Mouse (Mus musculus) T-cell, adult 2 months (primary cell): ENCODE measurements around the gene C1ql1.
A peak's percentile ranks its signal among the peaks of the same experiment; 100 is the strongest.

Experiments
- DNase-seq: peaks from one replicate; pipeline ENCODE4 v3.0.0; 2022; ENCODE audit warnings: low spot score

Gene C1ql1

GRCm38 (mm10) chr11:102958431-102958830, 11.9 kb upstream of the C1ql1 start:
- no peak for DNase-seq

GRCm38 (mm10) chr11:102957692-102958091, 11.2 kb upstream of the C1ql1 start:
- no peak for DNase-seq

DNA sequence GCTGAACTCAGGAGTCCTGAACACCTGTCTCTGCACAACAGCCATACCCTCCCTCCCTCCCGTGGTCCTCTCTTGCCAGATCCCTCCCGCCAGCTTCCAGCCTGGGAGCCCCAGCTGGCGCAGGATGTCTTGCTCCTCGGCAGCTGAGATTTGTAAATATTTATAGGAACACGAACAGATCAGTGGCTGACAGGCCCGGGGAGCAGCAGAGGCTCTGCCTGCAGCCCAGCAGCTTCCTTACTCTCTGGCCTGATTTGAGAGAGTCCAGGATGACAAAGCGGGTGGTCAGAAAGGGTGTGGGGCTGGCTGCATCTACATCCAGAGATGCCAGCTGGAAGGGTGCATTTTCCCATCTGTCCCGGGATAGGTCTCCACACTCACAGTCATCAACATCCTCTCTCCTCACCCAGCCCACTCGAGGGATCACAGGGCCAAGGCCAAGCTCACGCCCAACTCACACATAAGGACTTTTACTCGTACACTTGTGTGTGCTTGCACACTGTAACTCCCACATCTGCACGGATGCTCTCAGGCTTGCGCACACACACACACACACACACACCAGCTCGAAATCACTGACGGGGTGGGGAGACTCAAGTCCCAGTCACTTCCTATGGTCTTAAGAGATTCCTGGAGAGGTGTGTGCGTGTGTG, 10.6 kb upstream of the C1ql1 start:
- DNase-seq, result no peak

GRCm38 (mm10) chr11:102952922-102953321, 6.4 kb upstream of the C1ql1 start:
- no peak for DNase-seq

GRCm38 (mm10) chr11:102948043-102948961, 1.8 kb upstream of the C1ql1 start:
- DNase-seq, result peak; percentile 17

DNA sequence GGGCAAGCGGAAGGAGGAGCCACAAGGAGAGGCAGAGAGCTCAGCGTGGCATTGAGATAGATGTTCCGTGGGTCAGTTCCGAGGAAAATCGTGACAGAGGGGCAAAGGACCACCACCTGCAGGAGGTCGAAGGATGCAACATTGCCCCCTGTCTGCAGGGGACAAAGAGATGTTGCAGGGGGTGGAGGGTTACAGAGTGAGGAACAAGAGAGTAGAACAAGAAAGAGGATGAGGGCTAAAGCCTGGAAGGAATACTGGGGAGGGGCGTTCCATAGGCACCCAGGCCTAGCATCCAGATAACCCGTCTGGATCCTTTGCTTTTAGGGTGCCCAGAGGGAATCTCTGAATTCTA, 480 bp upstream of the C1ql1 start:
- DNase-seq, result no peak

- no peak for DNase-seq
Measured at GRCm38 (mm10) chr11:102945306-102946264, 903 bp downstream of the C1ql1 start.

GRCm38 (mm10) chr11:102941236-102941635, 5.3 kb downstream of the C1ql1 start:
- no peak for DNase-seq

DNA sequence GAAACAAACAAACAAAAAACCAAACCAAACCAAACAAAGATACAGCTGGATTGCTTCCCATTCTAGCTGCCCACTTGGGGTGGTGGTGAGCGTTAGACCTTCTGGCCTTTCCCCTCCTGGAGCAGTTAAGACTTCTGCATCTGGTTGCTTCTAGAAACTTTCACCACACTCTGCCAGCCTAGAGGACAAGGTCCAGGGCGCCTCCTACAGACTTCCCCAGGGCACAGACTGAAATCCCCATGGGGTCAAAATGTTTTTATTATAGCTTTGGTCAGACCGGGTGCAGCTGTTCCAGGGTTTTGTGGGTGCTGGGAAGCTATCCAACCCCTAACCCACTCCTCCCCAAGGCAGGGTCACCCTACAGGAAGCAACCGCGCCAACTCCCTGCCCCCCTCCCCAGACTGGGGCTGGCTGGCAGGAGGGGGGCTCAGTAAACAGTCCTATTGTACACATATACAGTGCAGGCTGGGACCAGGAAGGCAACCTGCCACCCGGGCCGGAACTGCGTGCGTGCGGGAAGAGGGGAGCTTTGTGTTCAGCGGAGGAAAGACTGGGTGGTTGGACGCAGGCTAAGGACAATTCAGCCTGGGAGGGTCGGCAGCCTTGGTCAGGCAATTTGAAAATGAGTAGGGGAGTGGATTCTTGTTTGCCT, 7.3 kb downstream of the C1ql1 start:
- DNase-seq, result no peak

DNA sequence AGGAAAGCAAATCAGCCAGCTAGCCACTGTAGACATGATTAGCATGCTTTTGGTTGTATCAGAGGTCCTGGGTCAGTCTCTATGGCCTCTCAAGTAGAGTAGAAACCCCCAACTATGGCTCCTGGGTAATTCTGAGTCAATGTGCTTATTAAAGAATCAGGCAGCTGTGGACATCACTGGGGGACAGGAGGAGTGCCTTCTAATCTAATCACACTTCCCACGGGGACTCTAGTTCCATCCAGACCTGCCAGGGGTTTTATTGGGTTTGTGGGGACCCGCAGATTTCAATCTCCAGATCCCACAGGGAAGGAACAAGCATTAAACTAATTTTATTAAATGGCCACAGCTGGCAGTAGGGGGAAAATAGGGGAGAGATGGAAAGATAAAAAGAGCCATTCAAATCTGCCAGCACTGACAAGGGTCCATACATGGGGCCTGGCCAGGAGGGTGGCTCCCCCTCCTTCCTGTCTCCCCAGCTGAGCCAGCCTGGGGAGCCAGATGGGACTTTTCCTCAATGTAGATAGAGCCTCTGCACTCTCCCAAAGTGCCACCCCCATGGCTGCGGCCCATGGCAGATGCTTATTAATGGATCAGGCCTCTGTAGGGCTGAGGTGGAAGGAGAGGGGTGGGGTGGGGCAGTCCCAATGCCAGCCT, 8.8 kb downstream of the C1ql1 start:
- no peak for DNase-seq

GRCm38 (mm10) chr11:102936272-102936671, 10.2 kb downstream of the C1ql1 start:
- DNase-seq, result no peak

- DNase-seq, result no peak
Measured at GRCm38 (mm10) chr11:102930672-102931071, 15.8 kb downstream of the C1ql1 start.

GRCm38 (mm10) chr11:102925351-102925717, 21.2 kb downstream of the C1ql1 start:
- DNase-seq, result peak; percentile 71

GRCm38 (mm10) chr11:102924557-102925350, 21.7 kb downstream of the C1ql1 start, which contains the start of gene Kif18b:
Kif18b (minus strand) TSS chr11:102925124.
- peak; percentile 88 for DNase-seq

DNA sequence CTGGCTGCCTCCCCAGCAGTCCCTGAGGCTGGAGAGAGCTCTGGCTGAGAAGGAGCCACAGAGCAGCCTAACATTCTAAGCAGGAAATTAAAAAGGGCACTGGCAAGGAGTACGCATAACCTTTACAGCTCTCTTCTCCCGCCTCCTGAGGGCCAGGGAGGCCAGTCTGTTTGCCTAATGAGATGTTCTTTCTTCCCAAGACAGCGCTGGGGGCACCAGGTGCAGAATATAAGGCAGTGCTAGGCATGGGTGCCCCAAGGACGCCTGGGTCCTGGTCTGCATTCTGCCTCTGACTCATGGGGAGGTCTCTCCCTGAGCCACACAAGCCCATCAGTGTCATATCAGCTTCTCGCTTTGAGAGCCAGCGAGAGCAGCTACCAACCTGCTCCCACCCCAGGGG, 25.0 kb downstream of the C1ql1 start:
- DNase-seq, result no peak

GRCm38 (mm10) chr11:102918077-102918476, 28.4 kb downstream of the C1ql1 start:
- no peak for DNase-seq

DNA sequence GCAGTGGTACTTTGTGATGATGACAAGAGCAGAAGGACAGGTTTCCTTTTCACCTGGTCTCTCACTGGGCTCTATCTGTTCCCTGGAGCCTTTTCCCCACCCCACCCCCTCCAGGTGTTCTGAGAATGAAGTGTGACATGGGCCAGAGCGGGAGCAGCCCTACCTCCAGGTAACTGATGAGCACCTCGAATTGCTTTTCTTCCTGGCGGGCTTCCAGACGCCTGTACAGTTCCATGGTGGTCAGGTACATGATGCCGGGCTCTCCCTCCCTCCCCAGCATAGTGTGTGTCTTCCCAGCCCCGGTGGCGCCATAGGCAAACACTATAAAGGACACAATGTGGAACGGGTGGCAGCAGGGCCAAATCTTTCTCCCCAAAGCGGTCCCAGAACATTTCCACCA, 31.1 kb downstream of the C1ql1 start:
- no peak for DNase-seq

DNA sequence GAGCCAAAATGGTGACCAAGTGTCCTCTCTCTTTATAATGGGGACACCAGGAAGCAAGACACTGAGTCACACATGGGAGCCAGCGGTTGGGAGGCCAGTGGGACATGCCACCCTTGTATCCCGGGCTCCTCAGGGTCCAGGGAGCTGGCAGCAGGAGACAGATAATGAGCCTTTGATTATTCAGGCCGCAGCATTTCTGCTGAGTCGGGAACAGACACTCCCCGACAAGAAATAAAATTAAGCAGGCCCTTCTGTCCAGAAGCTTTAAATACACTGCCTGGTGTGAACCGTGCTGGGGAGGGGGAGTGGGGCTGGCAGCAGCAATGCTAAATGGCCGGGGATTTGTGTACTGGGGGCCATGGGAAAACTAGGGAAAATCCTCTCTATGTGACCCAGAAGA, 35.1 kb downstream of the C1ql1 start:
- DNase-seq, result no peak

DNA sequence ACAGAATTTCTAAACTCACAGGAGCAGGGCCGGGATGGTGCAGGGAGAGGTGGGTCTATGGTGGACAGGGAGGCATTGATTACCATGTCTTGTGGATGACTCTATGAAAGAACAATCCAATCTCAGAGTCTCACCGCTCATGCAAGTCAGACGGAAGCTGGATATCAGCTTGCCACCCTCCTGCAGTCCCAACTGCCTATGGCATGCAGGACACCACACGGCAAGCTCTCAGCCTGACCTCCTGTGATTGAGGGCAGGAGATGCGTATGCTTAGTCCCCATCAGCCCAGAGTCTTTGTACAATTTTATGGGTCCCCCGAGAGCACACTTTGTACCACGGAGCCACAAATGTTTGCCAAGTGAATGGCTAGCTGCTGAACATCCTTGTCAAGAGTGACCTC, 42.8 kb downstream of the C1ql1 start:
- no peak for DNase-seq

- DNase-seq, result no peak
Measured at GRCm38 (mm10) chr11:102902107-102902506, 44.4 kb downstream of the C1ql1 start.
